Mouse (Mus musculus): ENCODE data around the gene Vps4b.

DNA sequence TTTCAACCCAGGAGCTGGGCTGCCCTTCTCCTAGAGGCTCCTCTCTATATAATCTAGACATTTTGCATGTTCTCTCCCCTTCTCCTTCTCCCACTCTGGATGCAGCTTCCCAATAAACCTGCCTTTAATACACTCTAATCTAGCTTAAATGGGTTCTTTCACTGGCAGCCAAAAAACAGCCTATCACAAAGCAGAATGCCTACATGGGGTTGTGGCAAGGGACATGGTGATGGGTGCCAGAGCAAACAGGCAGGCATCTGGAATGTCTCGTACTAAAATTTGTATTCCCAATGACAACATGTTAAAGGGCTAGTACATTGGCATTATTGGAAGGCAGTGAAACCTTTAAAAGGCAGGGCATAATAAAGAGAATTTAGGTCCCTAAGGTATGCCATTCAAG lies 45.9 kb downstream of the Vps4b start:
- TF ChIP-seq CTCF (IDR thresholded peaks at IDR 0.05; ENCODE audit: insufficient read depth, low read depth, low read length) (no peak), POLR2A (IDR thresholded peaks at IDR 0.05; ENCODE audit: insufficient read depth, low read depth, low read length) (no peak)

Data from olfactory bulb, adult 2 months (tissue).